19 mouse cellular contexts compared by ENCODE assay signal in genomic region chr8:72812690-72813089, GRCm38 (mm10). TPM values are rescaled to one million over a fixed set of nuclear protein-coding genes. Genes with fewer than 3 reads are reported as not detected.
A peak's percentile ranks its signal among the peaks of the same experiment; 100 is the strongest.
DNase-seq lines count a peak whose midpoint lies in the region; ATAC-seq and TF ChIP-seq lines count a peak whose summit lies in the region.
"Had no signal": no experiment of that assay in that cellular context is flagged by ENCODE, and none has a peak within 500 bp of the region (broad histone marks: within the 10 kb centered on the region; RNA-seq: fewer than 3 reads in every experiment).

No protein-coding gene starts in this region.

- peaks cover 12% of the 10 kb centered on the region; the same call in 1 of the 2 replicates for H3K36me3 ChIP-seq in midbrain, postnatal 0 days (ENCODE audit: insufficient read depth, low read length)
- H3K36me3 ChIP-seq in midbrain, embryonic 10.5 days: peaks cover 15% of the 10 kb centered on the region

- H3K9ac ChIP-seq in midbrain, postnatal 0 days (replicated peaks; ENCODE audit: low read length, poor library complexity, severe bottlenecking): no peak overlapping the region
- H3K9ac ChIP-seq: embryonic facial prominence, embryonic 15.5 days; limb, embryonic 15.5 days; neural tube, embryonic 13.5 days had no signal

- no peaks in the 10 kb centered on the region for H3K4me1 ChIP-seq in midbrain, postnatal 0 days (ENCODE audit: insufficient read depth, low read length)
- no peaks in the 10 kb centered on the region for H3K4me1 ChIP-seq in midbrain, embryonic 10.5 days
- H3K4me1 ChIP-seq: embryonic facial prominence, embryonic 15.5 days; forebrain, embryonic 10.5 days; limb, embryonic 15.5 days; neural tube, embryonic 13.5 days had no signal

- peak; percentile 20 for DNase-seq in CD4-positive, CD25-positive, alpha-beta regulatory T cell, adult 2 months (ENCODE audit: low read depth, low spot score)
- DNase-seq in kidney, adult 18-20 months: peak; percentile 17
- no peak for DNase-seq in kidney, adult 11 months
- no peak for DNase-seq in midbrain, postnatal 0 days (ENCODE audit: low spot score)
- no peak for DNase-seq in midbrain, embryonic 10.5 days (ENCODE audit: low spot score)
- DNase-seq in left cerebral cortex, adult 9 months (ENCODE audit: low spot score in 2 of 2): no peak
- no peak for DNase-seq in thymus, adult 18-20 months
- DNase-seq: cerebellum, adult 18-20 months; cerebellum, postnatal 25 days; heart, adult 11 months; layer of hippocampus, postnatal 36 days; right cerebral cortex, adult 18-20 months; thymus, postnatal 36 days had no signal

- TF ChIP-seq CTCF in midbrain, postnatal 0 days (IDR thresholded peaks at IDR 0.05): peak; percentile 32

- ATAC-seq in CD4-positive, CD25-positive, alpha-beta regulatory T cell, adult 4 months: no peak
- ATAC-seq in midbrain, postnatal 0 days (ENCODE audit: low FRiP score): peak; percentile 13; the same call in 1 of the 2 replicates

- WGBS in midbrain, postnatal 0 days: 91% methylated on average over 3 of the region's 3 CpGs
- WGBS in midbrain, embryonic 10.5 days: 89% methylated on average over 3 of the region's 3 CpGs

- H3K27ac ChIP-seq in midbrain, postnatal 0 days (ENCODE audit: low read depth, low read length): no peak overlapping the region
- no peak overlapping the region for H3K27ac ChIP-seq in midbrain, embryonic 10.5 days (replicated peaks)
- H3K27ac ChIP-seq: embryonic facial prominence, embryonic 15.5 days; forebrain, embryonic 10.5 days; limb, embryonic 15.5 days; neural tube, embryonic 13.5 days had no signal

- H3K9me3 ChIP-seq in midbrain, postnatal 0 days (ENCODE audit: low read length): no peaks in the 10 kb centered on the region
- H3K9me3 ChIP-seq in midbrain, embryonic 10.5 days (replicated peaks): no peaks in the 10 kb centered on the region
- H3K9me3 ChIP-seq: embryonic facial prominence, embryonic 15.5 days; forebrain, embryonic 10.5 days; limb, embryonic 15.5 days; megakaryocyte, embryonic 14.5 days; neural tube, embryonic 13.5 days had no signal

- no peak overlapping the region for H3K4me3 ChIP-seq in midbrain, postnatal 0 days (ENCODE audit: low read depth, low read length)
- no peak overlapping the region for H3K4me3 ChIP-seq in midbrain, embryonic 10.5 days
- H3K4me3 ChIP-seq: embryonic facial prominence, embryonic 15.5 days; forebrain, embryonic 10.5 days; limb, embryonic 15.5 days; megakaryocyte, embryonic 14.5 days; neural tube, embryonic 13.5 days had no signal

- no peaks in the 10 kb centered on the region for H3K27me3 ChIP-seq in midbrain, postnatal 0 days (ENCODE audit: insufficient read depth, low read length)
- no peaks in the 10 kb centered on the region for H3K27me3 ChIP-seq in midbrain, embryonic 10.5 days (ENCODE audit: low read depth, poor library complexity, severe bottlenecking)
- H3K27me3 ChIP-seq: embryonic facial prominence, embryonic 15.5 days; limb, embryonic 15.5 days; megakaryocyte, embryonic 14.5 days; neural tube, embryonic 13.5 days had no signal

- no peak overlapping the region for H3K4me2 ChIP-seq in midbrain, postnatal 0 days (ENCODE audit: low read depth, low read length, poor library complexity, severe bottlenecking)
- H3K4me2 ChIP-seq: embryonic facial prominence, embryonic 15.5 days; limb, embryonic 15.5 days; neural tube, embryonic 13.5 days had no signal

RNA-seq across cellular contexts. Expression of gene F2rl3, which starts 51.0 kb away (rescaled TPM):
- 10 to 100 TPM in 1 of 2 experiments, 1 to 10 TPM in 1; 6.1 to 10.2 TPM for polyA plus RNA-seq in CD4-positive, CD25-positive, alpha-beta regulatory T cell, adult 4 months (2017; shearing (Covaris generic))
- 0.28 and 0.49 TPM in 2 replicates for total RNA-seq in midbrain, postnatal 0 days (2014; rRNA removed)
- polyA plus RNA-seq in midbrain, postnatal 0 days (2015; fragmentation: Nextera tagmentation; extraction: Ambion mirVana): 0.28 and 0.34 TPM in 2 replicates
- 1.2 and 2.4 TPM in 2 replicates for polyA plus RNA-seq in midbrain, embryonic 10.5 days (2016; fragmentation: Nextera tagmentation; extraction: Ambion mirVana)

Comparison
In these comparisons a context has a peak if more than half of its experiments do, and no peak if none do; other contexts are left out.
1. DNase-seq: peak in CD4-positive, CD25-positive, alpha-beta regulatory T cell, adult 2 months (single experiment) and kidney, adult 18-20 months (single experiment); none in kidney, adult 11 months (single experiment), midbrain, postnatal 0 days (single experiment), midbrain, embryonic 10.5 days (single experiment), left cerebral cortex, adult 9 months (0 of 2) and thymus, adult 18-20 months (0 of 2).